Mouse (Mus musculus): ENCODE data around the gene Map3k13. TPM values are rescaled to one million over a fixed set of nuclear protein-coding genes. Genes with fewer than 3 reads are reported as not detected.

The Map3k13 gene
- polyA plus RNA-seq, 2 experiments: 0.38 to 0.50 TPM

- no peak overlapping the region for H3K4me3 ChIP-seq (ENCODE audit: insufficient read depth in 1 of 2, low read depth in 2 of 2, low read length in 2 of 2)
- no peak overlapping the region for H3K27ac ChIP-seq
- WGBS (ENCODE audit: insufficient replicate concordance): 51% methylated on average over 2 of the region's 2 CpGs
- no peaks in the 10 kb centered on the region for H3K27me3 ChIP-seq (ENCODE audit: control insufficient read depth, insufficient read depth, low read length)
- no peaks in the 10 kb centered on the region for H3K36me3 ChIP-seq (replicated peaks; ENCODE audit: control insufficient read depth, insufficient read depth, low read depth)
- no peak overlapping the region for H3K9ac ChIP-seq (replicated peaks)
- no peaks in the 10 kb centered on the region for H3K9me3 ChIP-seq (ENCODE audit: control insufficient read depth, low read length)
- ATAC-seq (ENCODE audit: insufficient read depth): no peak
- no peaks in the 10 kb centered on the region for H3K4me1 ChIP-seq (replicated peaks; ENCODE audit: control insufficient read depth in 2 of 2, insufficient read depth in 2 of 2, low read length in 1 of 2)
- no peak for DNase-seq (ENCODE audit: low read depth in 3 of 3, low spot score in 3 of 3)
- TF ChIP-seq CTCF (IDR thresholded peaks at IDR 0.05; ENCODE audit: low read depth): no peak
- TF ChIP-seq EP300 (IDR thresholded peaks at IDR 0.05; ENCODE audit: low read depth): no peak
- no peak overlapping the region for H3K4me2 ChIP-seq (ENCODE audit: low read depth)
These were observed 93.5 kb downstream of the Map3k13 start for GRCm38 (mm10) chr16:21887601-21888000.

- Histone ChIP-seq H3K9ac (replicated peaks) (no peak overlapping the region), H3K4me2 (ENCODE audit: low read depth) (no peak overlapping the region), H3K4me1 (replicated peaks; ENCODE audit: control insufficient read depth in 2 of 2, insufficient read depth in 2 of 2, low read length in 1 of 2) (no peaks in the 10 kb centered on the region), H3K9me3 (ENCODE audit: control insufficient read depth, low read length) (no peaks in the 10 kb centered on the region), H3K27me3 (ENCODE audit: control insufficient read depth, insufficient read depth, low read length) (no peaks in the 10 kb centered on the region), H3K4me3 (ENCODE audit: insufficient read depth in 1 of 2, low read depth in 2 of 2, low read length in 2 of 2) (no peak overlapping the region), H3K27ac (no peak overlapping the region), H3K36me3 (replicated peaks; ENCODE audit: control insufficient read depth, insufficient read depth, low read depth) (no peaks in the 10 kb centered on the region)
- WGBS (ENCODE audit: insufficient replicate concordance): 68% methylated on average over 6 of the region's 6 CpGs
- DNase-seq (ENCODE audit: low read depth in 3 of 3, low spot score in 3 of 3) (no peak), ATAC-seq (ENCODE audit: insufficient read depth) (no peak)
- TF ChIP-seq CTCF (IDR thresholded peaks at IDR 0.05; ENCODE audit: low read depth) (no peak), EP300 (IDR thresholded peaks at IDR 0.05; ENCODE audit: low read depth) (no peak)
These were observed 99.7 kb downstream of the Map3k13 start for GRCm38 (mm10) chr16:21893890-21894289.

GRCm38 (mm10) chr16:21901286-21901685 is 107.1 kb downstream of the Map3k13 start:
- Histone ChIP-seq H3K4me2 (ENCODE audit: low read depth) (no peak overlapping the region), H3K9me3 (ENCODE audit: control insufficient read depth, low read length) (no peaks in the 10 kb centered on the region), H3K36me3 (replicated peaks; ENCODE audit: control insufficient read depth, insufficient read depth, low read depth) (no peaks in the 10 kb centered on the region), H3K4me3 (ENCODE audit: insufficient read depth in 1 of 2, low read depth in 2 of 2, low read length in 2 of 2) (no peak overlapping the region), H3K4me1 (replicated peaks; ENCODE audit: control insufficient read depth in 2 of 2, insufficient read depth in 2 of 2, low read length in 1 of 2) (no peaks in the 10 kb centered on the region), H3K27ac (no peak overlapping the region), H3K9ac (replicated peaks) (no peak overlapping the region), H3K27me3 (ENCODE audit: control insufficient read depth, insufficient read depth, low read length) (no peaks in the 10 kb centered on the region)
- no peak for TF ChIP-seq CTCF (IDR thresholded peaks at IDR 0.05; ENCODE audit: low read depth)
- no peak for TF ChIP-seq EP300 (IDR thresholded peaks at IDR 0.05; ENCODE audit: low read depth)
- 56% methylated on average over 5 of the region's 5 CpGs for WGBS (ENCODE audit: insufficient replicate concordance)
- no peak for ATAC-seq (ENCODE audit: insufficient read depth)
- no peak for DNase-seq (ENCODE audit: low read depth in 3 of 3, low spot score in 3 of 3)

- no peak overlapping the region for H3K4me2 ChIP-seq (ENCODE audit: low read depth)
- TF ChIP-seq CTCF (IDR thresholded peaks at IDR 0.05; ENCODE audit: low read depth): no peak
- TF ChIP-seq EP300 (IDR thresholded peaks at IDR 0.05; ENCODE audit: low read depth): no peak
These were observed 110.5 kb downstream of the Map3k13 start for GRCm38 (mm10) chr16:21904636-21905035.

GRCm38 (mm10) chr16:21905996-21906395 is 111.8 kb downstream of the Map3k13 start:
- no peak overlapping the region for H3K27ac ChIP-seq
- H3K9ac ChIP-seq (replicated peaks): no peak overlapping the region
- TF ChIP-seq EP300 (IDR thresholded peaks at IDR 0.05; ENCODE audit: low read depth): no peak
- no peak for TF ChIP-seq CTCF (IDR thresholded peaks at IDR 0.05; ENCODE audit: low read depth)
- no peaks in the 10 kb centered on the region for H3K36me3 ChIP-seq (replicated peaks; ENCODE audit: control insufficient read depth, insufficient read depth, low read depth)
- ATAC-seq (ENCODE audit: insufficient read depth) (no peak), DNase-seq (ENCODE audit: low read depth in 3 of 3, low spot score in 3 of 3) (no peak)
- no peaks in the 10 kb centered on the region for H3K27me3 ChIP-seq (ENCODE audit: control insufficient read depth, insufficient read depth, low read length)
- H3K9me3 ChIP-seq (ENCODE audit: control insufficient read depth, low read length): no peaks in the 10 kb centered on the region
- 62% methylated on average over 7 of the region's 7 CpGs for WGBS (ENCODE audit: insufficient replicate concordance)
- H3K4me1 ChIP-seq (replicated peaks; ENCODE audit: control insufficient read depth in 2 of 2, insufficient read depth in 2 of 2, low read length in 1 of 2): no peaks in the 10 kb centered on the region
- H3K4me2 ChIP-seq (ENCODE audit: low read depth): no peak overlapping the region
- H3K4me3 ChIP-seq (ENCODE audit: insufficient read depth in 1 of 2, low read depth in 2 of 2, low read length in 2 of 2): no peak overlapping the region

More at GRCm38 (mm10) chr16:21904636-21905035, 110.5 kb downstream of the Map3k13 start:
- H3K27ac ChIP-seq: no peak overlapping the region
- H3K4me3 ChIP-seq (ENCODE audit: insufficient read depth in 1 of 2, low read depth in 2 of 2, low read length in 2 of 2): no peak overlapping the region
- H3K9me3 ChIP-seq (ENCODE audit: control insufficient read depth, low read length): no peaks in the 10 kb centered on the region
- H3K9ac ChIP-seq (replicated peaks): no peak overlapping the region
- ATAC-seq (ENCODE audit: insufficient read depth): no peak
- no peaks in the 10 kb centered on the region for H3K4me1 ChIP-seq (replicated peaks; ENCODE audit: control insufficient read depth in 2 of 2, insufficient read depth in 2 of 2, low read length in 1 of 2)
- DNase-seq (ENCODE audit: low read depth in 3 of 3, low spot score in 3 of 3): no peak
- H3K36me3 ChIP-seq (replicated peaks; ENCODE audit: control insufficient read depth, insufficient read depth, low read depth): no peaks in the 10 kb centered on the region
- 73% methylated on average over 10 of the region's 10 CpGs for WGBS (ENCODE audit: insufficient replicate concordance)
- H3K27me3 ChIP-seq (ENCODE audit: control insufficient read depth, insufficient read depth, low read length): no peaks in the 10 kb centered on the region

All from liver, embryonic 14.5 days (tissue).